Mouse (Mus musculus) forebrain, postnatal 0 days (tissue): Measurements from ENCODE around the gene Arhgef16. TPM values are rescaled to one million over a fixed set of nuclear protein-coding genes. Genes with fewer than 3 reads are reported as not detected.

Experiments
- ATAC-seq: fragments of 200-750 bp; cut with Nextera tagmentation; 2 replicates; pipeline ENCODE4 v1.8.0; 2017; ENCODE audit warnings: mild to moderate bottlenecking, moderate library complexity
- DNase-seq: peaks from one replicate; pipeline ENCODE4 v3.0.0-alpha.2; 2015
- H3K27ac ChIP-seq: fragments of 300-500 bp; sonication (generic); 2 replicates; pipeline ENCODE4 v1.5.1; 2014; ENCODE audit warnings: low read depth, mild to moderate bottlenecking, antibody characterized with exemption, low read length, moderate library complexity, mixed read lengths
- H3K27me3 ChIP-seq: fragments of 300-500 bp; sonication (generic); 2 replicates; pipeline ENCODE4 v1.6.1; 2014; ENCODE audit warnings: mild to moderate bottlenecking, low read length, mixed read lengths; ENCODE audit not compliant: insufficient read depth
- H3K36me3 ChIP-seq: fragments of 300-500 bp; sonication (generic); 2 replicates; pipeline ENCODE4 v1.6.1; 2014; ENCODE audit warnings: mild to moderate bottlenecking, moderate library complexity; ENCODE audit not compliant: insufficient read depth
- H3K4me1 ChIP-seq: fragments of 300-500 bp; sonication (generic); 2 replicates; pipeline ENCODE4 v1.6.1; 2014; ENCODE audit warnings: antibody characterized with exemption; ENCODE audit not compliant: insufficient read depth
- H3K4me2 ChIP-seq: fragments of 300-500 bp; sonication (generic); 2 replicates; pipeline ENCODE4 v1.6.1; 2014; ENCODE audit warnings: low read depth, mild to moderate bottlenecking, moderate library complexity
- H3K4me3 ChIP-seq: fragments of 300-500 bp; sonication (generic); 2 replicates; pipeline ENCODE4 v1.5.1; 2014; ENCODE audit warnings: low read depth, low read length, mixed read lengths
- H3K9ac ChIP-seq: fragments of 300-500 bp; sonication (generic); 2 replicates; pipeline ENCODE4 v1.6.1; 2014; ENCODE audit warnings: mild to moderate bottlenecking
- H3K9me3 ChIP-seq: fragments of 300-500 bp; sonication (generic); 2 replicates; pipeline ENCODE4 v1.6.1; 2016; ENCODE audit warnings: low read length
- CTCF ChIP-seq: sonication (generic); IDR thresholded peaks from 2 replicates; pipeline ENCODE4 v1.5.1; 2016; ENCODE audit warnings: antibody characterized with exemption, control low read depth, low read depth
- WGBS: fragments of 180-500 bp; shearing (Covaris S2); extraction: QIAGEN DNeasy Blood & Tissue Kit; methylation state at CpG from one replicate; pipeline ENCODE4 v1.1.7; 2014; 5-methylcytosine and 5-hydroxymethylcytosine counted together
- polyA plus RNA-seq: library from polyadenylated mRNA; unstranded; fragments of >200 nt; fragmentation: Nextera tagmentation; extraction: Ambion mirVana; gene quantifications from 2 replicates; pipeline ENCODE4 v1.2.1, GENCODE M21; 2015
- total RNA-seq: library from RNA; depleted of rRNA; stranded (reverse); fragments of >200 nt; gene quantifications from 2 replicates; pipeline ENCODE4 v1.2.3, GENCODE M21; 2014

The Arhgef16 gene
- total and polyA plus RNA-seq, 2 experiments from 2014 or later: 1.5 to 2.4 TPM

GRCm38 (mm10) chr4:154294262-154294731 is 7.2 kb downstream of the Arhgef16 start:
- no peak overlapping the region for H3K9ac ChIP-seq

GRCm38 (mm10) chr4:154293735-154294201 is 7.7 kb downstream of the Arhgef16 start:
- TF ChIP-seq CTCF: no peak
- no peak overlapping the region for H3K27ac ChIP-seq
- H3K27me3 ChIP-seq: no peaks in the 10 kb centered on the region
- no peaks in the 10 kb centered on the region for H3K9me3 ChIP-seq
- no peak overlapping the region for H3K4me2 ChIP-seq
- H3K4me1 ChIP-seq: no peaks in the 10 kb centered on the region
- no peak overlapping the region for H3K4me3 ChIP-seq
- 73% methylated on average over 4 of the region's 4 CpGs for WGBS
- H3K36me3 ChIP-seq: no peaks in the 10 kb centered on the region
- DNase-seq (no peak), ATAC-seq (no peak)
- no peak overlapping the region for H3K9ac ChIP-seq

More at GRCm38 (mm10) chr4:154294262-154294731, 7.2 kb downstream of the Arhgef16 start:
- Histone ChIP-seq H3K27ac (no peak overlapping the region), H3K36me3 (no peaks in the 10 kb centered on the region), H3K4me1 (no peaks in the 10 kb centered on the region), H3K4me2 (no peak overlapping the region), H3K27me3 (no peaks in the 10 kb centered on the region), H3K4me3 (no peak overlapping the region), H3K9me3 (no peaks in the 10 kb centered on the region)
- ATAC-seq (no peak), DNase-seq (no peak)
- no peak for TF ChIP-seq CTCF
- 69% methylated on average over 8 of the region's 8 CpGs for WGBS

GRCm38 (mm10) chr4:154283671-154284070 is 17.8 kb downstream of the Arhgef16 start:
- WGBS: 69% methylated on average over 7 of the region's 7 CpGs

GRCm38 (mm10) chr4:154279481-154279880 is 22.0 kb downstream of the Arhgef16 start:
- Histone ChIP-seq H3K9me3 (no peaks in the 10 kb centered on the region), H3K4me1 (no peaks in the 10 kb centered on the region), H3K4me3 (no peak overlapping the region), H3K27ac (no peak overlapping the region), H3K4me2 (no peak overlapping the region), H3K9ac (no peak overlapping the region), H3K36me3 (no peaks in the 10 kb centered on the region; the same call in 1 of the 2 replicates), H3K27me3 (no peaks in the 10 kb centered on the region)
- ATAC-seq: no peak
- TF ChIP-seq CTCF: no peak
- DNase-seq: no peak
- 84% methylated on average over 9 of the region's 9 CpGs for WGBS

More at GRCm38 (mm10) chr4:154283671-154284070, 17.8 kb downstream of the Arhgef16 start:
- Histone ChIP-seq H3K9me3 (no peaks in the 10 kb centered on the region), H3K27me3 (no peaks in the 10 kb centered on the region), H3K4me2 (no peak overlapping the region), H3K4me3 (no peak overlapping the region), H3K9ac (no peak overlapping the region), H3K36me3 (no peaks in the 10 kb centered on the region), H3K4me1 (no peaks in the 10 kb centered on the region), H3K27ac (no peak overlapping the region)
- no peak for TF ChIP-seq CTCF
- ATAC-seq (no peak), DNase-seq (no peak)

- Histone ChIP-seq H3K9ac (no peak overlapping the region), H3K4me2 (no peak overlapping the region), H3K36me3 (no peaks in the 10 kb centered on the region; the same call in 1 of the 2 replicates), H3K27me3 (no peaks in the 10 kb centered on the region), H3K4me1 (no peaks in the 10 kb centered on the region), H3K9me3 (no peaks in the 10 kb centered on the region), H3K27ac (no peak overlapping the region), H3K4me3 (no peak overlapping the region)
- ATAC-seq (peak; percentile 34; the same call in 1 of the 2 replicates), DNase-seq (peak; percentile 84)
- TF ChIP-seq CTCF: peak; percentile 91
- WGBS: 48% methylated on average over 3 of the region's 3 CpGs
Observed at GRCm38 (mm10) chr4:154273000-154273399, 28.5 kb downstream of the Arhgef16 start.

GRCm38 (mm10) chr4:154269520-154269919 is 32.0 kb downstream of the Arhgef16 start:
- DNase-seq (no peak), ATAC-seq (no peak)
- 56% methylated on average over 10 of the region's 10 CpGs for WGBS
- H3K27me3 ChIP-seq: no peaks in the 10 kb centered on the region
- no peak overlapping the region for H3K4me2 ChIP-seq
- H3K9ac ChIP-seq: no peak overlapping the region
- H3K27ac ChIP-seq: no peak overlapping the region
- no peaks in the 10 kb centered on the region; the same call in 1 of the 2 replicates for H3K36me3 ChIP-seq
- H3K4me1 ChIP-seq: no peaks in the 10 kb centered on the region
- TF ChIP-seq CTCF: no peak
- no peaks in the 10 kb centered on the region for H3K9me3 ChIP-seq
- H3K4me3 ChIP-seq: no peak overlapping the region

GRCm38 (mm10) chr4:154267511-154267910 is 34.0 kb downstream of the Arhgef16 start:
- 78% methylated on average over 6 of the region's 6 CpGs for WGBS
- TF ChIP-seq CTCF: no peak
- H3K4me1 ChIP-seq: no peaks in the 10 kb centered on the region
- no peaks in the 10 kb centered on the region for H3K27me3 ChIP-seq
- ATAC-seq (no peak), DNase-seq (no peak)
- no peak overlapping the region for H3K9ac ChIP-seq
- H3K4me2 ChIP-seq: no peak overlapping the region
- H3K9me3 ChIP-seq: no peaks in the 10 kb centered on the region
- H3K4me3 ChIP-seq: no peak overlapping the region
- no peak overlapping the region for H3K27ac ChIP-seq
- peaks cover 4% of the 10 kb centered on the region; the same call in 1 of the 2 replicates for H3K36me3 ChIP-seq
